Mouse (Mus musculus): ENCODE results near the gene Zfp14. TPM values are rescaled to one million over a fixed set of nuclear protein-coding genes. Genes with fewer than 3 reads are reported as not detected.

Gene Zfp14
- total RNA-seq, 1 experiment from 2014 or later = 3.5 TPM

GRCm38 (mm10) chr7:29993340-29993739 lies 57.8 kb downstream of the Zfp14 start:
- ATAC-seq (replicated peaks in 1 of 2; ENCODE audit: insufficient read depth in 1 of 2, low FRiP score in 2 of 2, low TSS enrichment in 1 of 2, low read depth in 1 of 2, poor library complexity in 2 of 2, severe bottlenecking in 2 of 2) = no peak

- ATAC-seq (replicated peaks in 1 of 2; ENCODE audit: insufficient read depth in 1 of 2, low FRiP score in 2 of 2, low TSS enrichment in 1 of 2, low read depth in 1 of 2, poor library complexity in 2 of 2, severe bottlenecking in 2 of 2) = no peak
Measured at GRCm38 (mm10) chr7:29992698-29993097, 58.5 kb downstream of the Zfp14 start.

- no peak for ATAC-seq (replicated peaks in 1 of 2; ENCODE audit: insufficient read depth in 1 of 2, low FRiP score in 2 of 2, low TSS enrichment in 1 of 2, low read depth in 1 of 2, poor library complexity in 2 of 2, severe bottlenecking in 2 of 2)
Measured at GRCm38 (mm10) chr7:29989031-29989430, 62.1 kb downstream of the Zfp14 start.

- ATAC-seq (replicated peaks in 1 of 2; ENCODE audit: insufficient read depth in 1 of 2, low FRiP score in 2 of 2, low TSS enrichment in 1 of 2, low read depth in 1 of 2, poor library complexity in 2 of 2, severe bottlenecking in 2 of 2) = no peak
Measured at GRCm38 (mm10) chr7:29987551-29987950, 63.6 kb downstream of the Zfp14 start.

Other genes with a start within 250 kb of the Zfp14 start
- gene Zfp790, start 235.3 kb downstream of the Zfp14 start, total RNA-seq (2017) = 13.8 and 17.4 TPM in 2 replicates
- 6.1 and 7.4 TPM in 2 replicates for gene Zfp940, start 197.7 kb downstream of the Zfp14 start, total RNA-seq (2017)
- gene Zfp420, start 191.4 kb downstream of the Zfp14 start, total RNA-seq (2017) = 2.6 and 6.1 TPM in 2 replicates
- gene Zfp27, start 144.8 kb downstream of the Zfp14 start, total RNA-seq (2017) = 11.9 and 20.2 TPM in 2 replicates
- 2.2 and 4.5 TPM in 2 replicates for gene Zfp383, start 143.2 kb downstream of the Zfp14 start, total RNA-seq (2017)
- gene Zfp74, start 97.3 kb downstream of the Zfp14 start, total RNA-seq (2017) = 11.7 and 15.1 TPM in 2 replicates
- gene Zfp568, start 67.4 kb downstream of the Zfp14 start, total RNA-seq (2017) = 21.7 and 23.1 TPM in 2 replicates
- 4.4 and 6.6 TPM in 2 replicates for gene Zfp82, start 21.5 kb upstream of the Zfp14 start, total RNA-seq (2017)
- gene Gm26920, start 39.0 kb upstream of the Zfp14 start, total RNA-seq (2017) = not detected in 2 replicates
- 7.3 and 8.1 TPM in 2 replicates for gene Zfp566, start 39.1 kb upstream of the Zfp14 start, total RNA-seq (2017)
- gene Zfp260, start 43.4 kb upstream of the Zfp14 start, total RNA-seq (2017) = 55.7 and 56.5 TPM in 2 replicates
- 7.9 and 8.3 TPM in 2 replicates for gene Zfp382, start 70.6 kb upstream of the Zfp14 start, total RNA-seq (2017)
- 117 and 134 TPM in 2 replicates for gene Zfp146, start 118.4 kb upstream of the Zfp14 start, total RNA-seq (2017)
- gene Cox7a1, start 132.8 kb upstream of the Zfp14 start, total RNA-seq (2017) = not detected in 2 replicates
- 215 and 230 TPM in 2 replicates for gene Capns1, start 147.4 kb upstream of the Zfp14 start, total RNA-seq (2017)
- 41.9 and 45.3 TPM in 2 replicates for gene Polr2i, start 180.6 kb upstream of the Zfp14 start, total RNA-seq (2017)
- 24.8 and 35.0 TPM in 2 replicates for gene Tbcb, start 180.9 kb upstream of the Zfp14 start, total RNA-seq (2017)
- not detected in 2 replicates for gene Ovol3, start 184.3 kb upstream of the Zfp14 start, total RNA-seq (2017)
- gene Thap8, start 228.7 kb upstream of the Zfp14 start, total RNA-seq (2017) = 1.1 TPM in 1 of 2 replicates, not detected in the other
- gene Wdr62, start 229.0 kb upstream of the Zfp14 start, total RNA-seq (2017) = 6.3 and 11.0 TPM in 2 replicates
- gene Clip3, start 240.3 kb upstream of the Zfp14 start, total RNA-seq (2017) = 4.9 TPM in 1 of 2 replicates, not detected in the other